Mouse (Mus musculus) small intestine, adult 2 months (tissue): ENCODE data around the gene Oxct1.

Experiments
- CTCF ChIP-seq: fragments of 200-500 bp; IDR thresholded peaks from 2 replicates; pipeline ENCODE4 v1.5.1; 2012; ENCODE audit warnings: low read depth, mild to moderate bottlenecking, control low read depth, inconsistent platforms, low read length, moderate library complexity, mixed read lengths; ENCODE audit not compliant: insufficient replicate concordance, insufficient read length; ENCODE audit errors: extremely low read depth
- POLR2A ChIP-seq: fragments of 200-500 bp; IDR thresholded peaks from 2 replicates; pipeline ENCODE4 v1.6.1; 2012; ENCODE audit warnings: low read depth, mild to moderate bottlenecking, control low read depth, inconsistent platforms, low read length, moderate library complexity

GRCm38 (mm10) chr15:4124648-4125047, 98.5 kb downstream of the Oxct1 start:
- TF ChIP-seq CTCF, result no peak
- TF ChIP-seq POLR2A, result no peak
